Mouse (Mus musculus): ENCODE results near the gene Fam49a. TPM values are rescaled to one million over a fixed set of nuclear protein-coding genes. Genes with fewer than 3 reads are reported as not detected.

Gene Fam49a
- polyA plus RNA-seq, 1 experiment = 1.6 TPM

DNA sequence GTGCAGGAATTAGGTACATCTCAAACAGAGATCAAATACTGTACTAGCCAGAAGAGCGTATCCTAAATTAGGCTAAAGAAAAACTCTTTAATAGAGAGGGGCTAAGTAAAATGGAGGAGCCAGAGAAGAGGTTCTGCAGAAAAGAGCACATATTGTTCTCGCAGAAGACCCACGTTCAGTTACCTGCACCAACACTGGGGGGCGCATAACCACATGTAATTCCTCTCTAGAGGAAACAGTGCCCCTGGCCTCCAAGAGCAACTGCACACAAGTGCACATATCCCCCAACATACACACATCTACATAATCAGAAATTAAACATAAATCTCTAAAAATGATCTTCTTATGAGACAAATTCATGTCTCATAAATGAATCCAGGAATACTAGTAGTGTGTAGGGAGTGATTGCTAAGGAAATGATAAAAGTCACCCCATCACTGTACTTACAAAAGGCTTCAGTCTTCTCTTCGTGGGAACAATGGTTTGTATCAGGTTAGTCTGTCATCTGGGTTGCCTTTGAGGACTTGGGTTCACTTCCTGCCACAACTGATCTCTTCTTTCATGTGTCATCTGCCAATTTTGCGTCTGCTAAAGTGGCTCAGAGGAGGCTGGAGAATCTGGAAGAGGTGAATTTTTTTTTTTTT, 87.8 kb downstream of the Fam49a start:
- Histone ChIP-seq H3K9me3 (no peaks in the 10 kb centered on the region), H3K36me3 (replicated peaks; ENCODE audit: low read length) (no peaks in the 10 kb centered on the region), H3K4me1 (no peaks in the 10 kb centered on the region), H3K27me3 (replicated peaks) (no peaks in the 10 kb centered on the region), H3K4me3 (replicated peaks) (no peak overlapping the region)
- TF ChIP-seq FLI1 (IDR thresholded peaks at IDR 0.05; ENCODE audit: low read length) = no peak

DNA sequence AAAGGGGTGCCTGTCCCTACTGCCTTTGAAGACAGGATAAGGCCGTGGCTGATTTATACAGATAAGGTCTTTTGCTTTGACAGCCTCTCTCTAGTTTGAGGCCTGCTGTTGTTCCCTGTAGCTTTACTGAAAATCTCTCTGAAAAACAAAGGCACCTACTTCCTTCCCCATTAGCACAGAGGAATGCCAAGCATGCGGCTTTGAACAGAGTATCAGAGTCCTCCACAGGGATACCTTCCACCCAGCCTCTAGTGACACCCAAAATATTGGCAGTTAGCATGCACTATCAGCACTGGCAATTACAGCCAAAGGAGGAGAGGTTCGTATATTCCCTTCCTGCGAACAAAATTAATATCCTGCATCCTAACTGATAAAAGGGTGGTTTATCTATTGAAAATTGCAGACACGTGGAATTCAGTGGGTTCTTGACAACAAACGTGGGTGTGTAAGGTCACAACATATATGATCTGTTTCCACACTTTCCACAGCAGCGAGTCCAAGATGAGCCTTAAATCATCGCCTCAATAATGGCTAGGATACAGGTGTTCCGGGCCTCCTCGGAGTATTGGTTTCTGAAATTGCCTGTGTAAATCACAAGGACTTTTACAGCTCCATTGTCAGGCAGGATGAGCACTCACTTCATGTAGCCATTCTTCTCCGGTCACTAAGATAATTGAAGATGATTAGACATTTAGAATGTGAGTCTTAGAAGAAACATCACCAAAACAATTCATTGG, 90.0 kb downstream of the Fam49a start:
- Histone ChIP-seq H3K9me3 (no peaks in the 10 kb centered on the region), H3K27me3 (replicated peaks) (no peaks in the 10 kb centered on the region), H3K4me3 (replicated peaks) (no peak overlapping the region), H3K36me3 (replicated peaks; ENCODE audit: low read length) (no peaks in the 10 kb centered on the region), H3K4me1 (no peaks in the 10 kb centered on the region)
- TF ChIP-seq FLI1 (IDR thresholded peaks at IDR 0.05; ENCODE audit: low read length) (no peak), GATA1 (IDR thresholded peaks at IDR 0.05; ENCODE audit: borderline replicate concordance, low read length) (no peak)

DNA sequence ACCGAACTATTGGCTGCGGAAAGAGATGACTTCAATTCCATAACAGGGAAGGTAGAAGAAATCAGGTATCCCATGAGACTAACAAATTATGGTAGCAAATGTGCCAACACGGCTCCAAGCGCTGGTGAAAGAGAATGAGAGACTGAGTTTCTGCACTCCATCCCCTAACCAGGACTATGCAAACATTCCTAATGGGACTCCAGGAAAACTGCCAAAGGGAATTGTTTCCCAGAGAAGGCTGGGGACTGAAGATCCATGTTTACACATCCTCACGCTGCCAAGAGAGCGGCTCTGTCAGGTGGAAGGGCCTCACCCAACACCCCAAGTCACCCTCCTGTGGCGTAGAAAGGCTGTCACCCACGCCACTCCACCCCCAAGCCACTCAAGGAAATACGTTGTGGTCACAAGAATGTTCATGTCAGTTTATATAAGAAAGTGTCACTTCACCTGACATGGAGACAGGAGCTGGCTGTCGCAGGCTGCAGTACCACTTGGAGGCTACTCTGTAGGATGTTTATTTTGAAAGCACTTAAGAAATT, 92.2 kb downstream of the Fam49a start:
- H3K4me1 ChIP-seq = no peaks in the 10 kb centered on the region
- TF ChIP-seq FLI1 (IDR thresholded peaks at IDR 0.05; ENCODE audit: low read length) = no peak
- no peak for TF ChIP-seq GATA1 (IDR thresholded peaks at IDR 0.05; ENCODE audit: borderline replicate concordance, low read length)
- H3K36me3 ChIP-seq (replicated peaks; ENCODE audit: low read length) = no peaks in the 10 kb centered on the region
- H3K27me3 ChIP-seq (replicated peaks) = no peaks in the 10 kb centered on the region
- no peak overlapping the region for H3K4me3 ChIP-seq (replicated peaks)
- H3K9me3 ChIP-seq = no peaks in the 10 kb centered on the region

DNA sequence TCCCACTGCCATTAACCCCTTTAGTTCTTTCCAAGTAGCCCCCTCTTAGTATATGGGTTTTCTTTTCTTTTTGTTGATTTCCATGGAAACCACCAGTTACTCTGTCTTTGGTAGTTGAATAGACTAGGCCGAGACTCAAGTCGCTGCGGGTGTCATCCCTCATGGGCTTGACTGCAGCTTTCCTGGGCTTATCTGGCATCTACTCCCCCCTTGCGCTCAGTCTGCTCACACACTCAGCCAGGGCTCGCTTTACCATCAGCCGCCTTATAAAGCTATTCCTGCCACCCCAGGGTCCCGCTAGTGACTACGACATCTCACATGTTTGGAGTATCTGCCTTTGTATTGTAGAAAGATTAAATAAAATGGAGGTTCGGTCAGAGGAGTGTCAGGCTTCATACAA, 94.1 kb downstream of the Fam49a start:
- TF ChIP-seq FLI1 (IDR thresholded peaks at IDR 0.05; ENCODE audit: low read length) (no peak), GATA1 (IDR thresholded peaks at IDR 0.05; ENCODE audit: borderline replicate concordance, low read length) (no peak)
- no peaks in the 10 kb centered on the region for H3K27me3 ChIP-seq (replicated peaks)
- no peak overlapping the region for H3K4me3 ChIP-seq (replicated peaks)
- H3K4me1 ChIP-seq = no peaks in the 10 kb centered on the region
- no peaks in the 10 kb centered on the region for H3K36me3 ChIP-seq (replicated peaks; ENCODE audit: low read length)
- H3K9me3 ChIP-seq = no peaks in the 10 kb centered on the region

DNA sequence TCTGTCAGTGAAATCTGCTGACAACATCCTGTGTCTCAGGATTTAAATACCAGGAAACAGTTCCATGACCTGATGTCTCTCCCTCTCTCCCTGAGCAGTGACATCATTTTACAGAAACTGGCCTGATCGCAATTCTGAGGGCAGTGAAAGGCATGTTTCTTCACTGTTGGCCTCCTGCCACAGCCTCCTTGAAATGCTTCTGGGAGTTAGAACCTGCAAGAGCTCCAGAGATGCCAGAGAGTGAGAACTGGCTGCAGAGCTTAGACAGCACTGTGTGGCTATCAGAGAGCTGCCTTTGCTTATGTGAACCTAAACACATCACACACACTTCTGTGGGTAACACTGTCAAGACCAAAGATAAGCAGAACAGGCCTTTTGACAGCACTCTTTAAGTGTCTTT, 94.5 kb downstream of the Fam49a start:
- no peaks in the 10 kb centered on the region for H3K9me3 ChIP-seq
- no peaks in the 10 kb centered on the region for H3K27me3 ChIP-seq (replicated peaks)
- no peak overlapping the region for H3K4me3 ChIP-seq (replicated peaks)
- TF ChIP-seq FLI1 (IDR thresholded peaks at IDR 0.05; ENCODE audit: low read length) (no peak), GATA1 (IDR thresholded peaks at IDR 0.05; ENCODE audit: borderline replicate concordance, low read length) (no peak)
- H3K4me1 ChIP-seq = no peaks in the 10 kb centered on the region
- H3K36me3 ChIP-seq (replicated peaks; ENCODE audit: low read length) = no peaks in the 10 kb centered on the region

DNA sequence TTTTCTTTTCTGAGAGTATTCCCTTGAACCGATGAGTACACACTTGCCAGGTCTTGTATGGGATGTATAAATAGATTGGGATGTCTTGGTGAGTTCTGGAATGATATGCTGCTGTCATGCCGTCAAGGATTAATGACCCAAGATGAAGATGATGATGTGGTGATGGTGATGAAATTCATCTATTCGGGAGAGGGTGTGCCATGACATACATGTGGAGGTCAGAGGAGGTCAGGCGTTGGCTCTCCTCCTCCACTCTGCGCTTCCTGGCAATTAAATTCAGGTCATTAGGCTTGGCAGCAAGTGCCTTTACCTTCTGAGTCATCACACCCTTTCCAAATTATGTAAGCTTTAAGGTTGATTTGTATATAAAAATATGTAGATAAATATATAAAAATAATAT, 95.0 kb downstream of the Fam49a start:
- Histone ChIP-seq H3K27me3 (replicated peaks) (no peaks in the 10 kb centered on the region), H3K9me3 (no peaks in the 10 kb centered on the region), H3K4me1 (no peaks in the 10 kb centered on the region), H3K36me3 (replicated peaks; ENCODE audit: low read length) (no peaks in the 10 kb centered on the region), H3K4me3 (replicated peaks) (no peak overlapping the region)
- TF ChIP-seq GATA1 (IDR thresholded peaks at IDR 0.05; ENCODE audit: borderline replicate concordance, low read length) = no peak
- TF ChIP-seq FLI1 (IDR thresholded peaks at IDR 0.05; ENCODE audit: low read length) = no peak

DNA sequence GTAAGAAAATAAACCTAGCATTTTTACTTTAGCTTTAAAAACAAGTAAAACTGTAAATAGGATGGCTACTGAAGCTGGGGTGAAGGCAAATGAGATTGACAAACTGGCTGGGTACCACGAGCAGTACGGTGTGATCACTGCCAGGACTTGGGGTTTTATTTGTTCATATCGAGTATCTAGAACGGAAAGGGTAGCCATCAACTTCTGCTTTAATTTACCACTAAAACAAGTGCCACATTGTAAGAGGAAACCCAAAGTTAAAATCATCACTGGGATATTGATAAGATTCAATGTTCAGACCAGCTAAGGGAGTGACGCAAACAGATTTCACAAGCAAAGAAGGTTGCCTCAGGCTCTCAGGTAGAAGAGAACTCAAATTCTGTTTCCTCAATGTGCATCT, 98.0 kb downstream of the Fam49a start:
- peaks cover 6% of the 10 kb centered on the region for H3K36me3 ChIP-seq (replicated peaks; ENCODE audit: low read length)
- H3K9me3 ChIP-seq = no peaks in the 10 kb centered on the region
- no peak for TF ChIP-seq FLI1 (IDR thresholded peaks at IDR 0.05; ENCODE audit: low read length)
- TF ChIP-seq GATA1 (IDR thresholded peaks at IDR 0.05; ENCODE audit: borderline replicate concordance, low read length) = no peak
- no peaks in the 10 kb centered on the region for H3K4me1 ChIP-seq
- no peak overlapping the region for H3K4me3 ChIP-seq (replicated peaks)
- H3K27me3 ChIP-seq (replicated peaks) = no peaks in the 10 kb centered on the region

DNA sequence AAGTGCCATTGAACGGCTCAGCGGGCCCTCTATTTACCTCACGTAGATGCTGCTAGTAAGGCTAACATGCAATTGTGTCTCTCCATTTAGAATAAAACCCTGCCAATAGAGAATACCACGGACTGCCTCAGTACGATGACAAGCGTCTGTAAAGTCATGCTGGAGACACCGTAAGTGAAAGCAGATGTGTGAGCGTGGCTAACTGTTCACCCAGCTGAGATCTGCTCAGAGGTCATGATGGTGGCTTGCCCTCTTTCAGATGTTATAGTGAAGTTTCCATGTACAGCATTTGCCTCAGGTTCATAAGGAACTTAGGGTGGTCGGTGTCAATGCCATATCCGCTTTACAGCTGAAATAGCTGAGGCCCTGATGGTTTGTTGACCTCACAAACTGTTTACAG, 100.4 kb downstream of the Fam49a start:
- H3K4me3 ChIP-seq (replicated peaks) = no peak overlapping the region
- TF ChIP-seq GATA1 (IDR thresholded peaks at IDR 0.05; ENCODE audit: borderline replicate concordance, low read length) (no peak), FLI1 (IDR thresholded peaks at IDR 0.05; ENCODE audit: low read length) (no peak)
- no peaks in the 10 kb centered on the region for H3K9me3 ChIP-seq
- no peaks in the 10 kb centered on the region for H3K27me3 ChIP-seq (replicated peaks)
- no peaks in the 10 kb centered on the region for H3K4me1 ChIP-seq
- peaks cover 7% of the 10 kb centered on the region for H3K36me3 ChIP-seq (replicated peaks; ENCODE audit: low read length)

DNA sequence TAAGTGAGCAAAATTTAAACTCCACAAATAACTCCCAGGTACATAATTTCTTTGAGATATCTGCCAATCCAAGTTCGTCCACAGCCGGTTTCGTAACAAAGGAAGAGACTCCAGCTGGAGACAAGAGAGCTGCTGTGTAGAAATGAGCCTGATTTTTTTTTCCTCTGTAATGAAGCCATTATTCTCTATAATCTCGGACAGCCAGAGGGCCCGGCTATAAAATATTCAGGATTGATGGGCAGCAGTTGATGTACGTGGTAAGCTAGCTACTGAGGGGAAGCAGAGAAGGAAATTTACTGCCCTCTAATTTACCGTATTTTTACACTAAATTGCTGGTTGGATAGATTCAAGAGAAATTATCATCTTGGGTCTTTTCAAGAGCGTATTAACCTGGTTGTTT, 102.3 kb downstream of the Fam49a start:
- Histone ChIP-seq H3K4me3 (replicated peaks) (no peak overlapping the region), H3K9me3 (no peaks in the 10 kb centered on the region), H3K36me3 (replicated peaks; ENCODE audit: low read length) (peaks cover 7% of the 10 kb centered on the region), H3K27me3 (replicated peaks) (no peaks in the 10 kb centered on the region), H3K4me1 (no peaks in the 10 kb centered on the region)
- TF ChIP-seq GATA1 (IDR thresholded peaks at IDR 0.05; ENCODE audit: borderline replicate concordance, low read length) (no peak), FLI1 (IDR thresholded peaks at IDR 0.05; ENCODE audit: low read length) (no peak)

DNA sequence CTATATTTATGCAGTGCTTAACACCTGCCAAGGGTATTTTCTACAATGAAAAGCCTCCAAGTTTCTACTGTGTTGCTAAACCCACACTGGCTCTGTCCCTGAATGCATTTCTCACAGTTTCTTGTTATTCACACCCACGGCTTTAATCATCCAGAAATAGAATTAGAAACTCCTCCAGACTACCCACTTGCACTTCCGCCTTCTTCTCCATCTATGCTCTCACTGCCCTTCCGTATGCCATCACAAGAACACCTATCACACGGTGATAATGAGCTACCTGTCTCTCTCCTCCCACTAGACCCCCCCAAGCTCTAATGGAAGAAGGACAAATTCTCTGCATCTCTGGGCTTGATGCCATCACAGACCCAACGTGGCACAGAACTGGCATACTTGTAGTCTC, 105.5 kb downstream of the Fam49a start:
- peaks cover 7% of the 10 kb centered on the region for H3K36me3 ChIP-seq (replicated peaks; ENCODE audit: low read length)
- TF ChIP-seq FLI1 (IDR thresholded peaks at IDR 0.05; ENCODE audit: low read length) (no peak), GATA1 (IDR thresholded peaks at IDR 0.05; ENCODE audit: borderline replicate concordance, low read length) (no peak)
- H3K27me3 ChIP-seq (replicated peaks) = no peaks in the 10 kb centered on the region
- H3K4me1 ChIP-seq = no peaks in the 10 kb centered on the region
- no peaks in the 10 kb centered on the region for H3K9me3 ChIP-seq
- no peak overlapping the region for H3K4me3 ChIP-seq (replicated peaks)

Measured in megakaryocyte, embryonic 14.5 days (primary cell).